Mouse (Mus musculus): ENCODE results near the gene Atp5d. TPM values are rescaled to one million over a fixed set of nuclear protein-coding genes. Genes with fewer than 3 reads are reported as not detected.

The Atp5d gene
- total RNA-seq, 2 experiments from 2014 or later = 1,105 to 1,168 TPM

DNA sequence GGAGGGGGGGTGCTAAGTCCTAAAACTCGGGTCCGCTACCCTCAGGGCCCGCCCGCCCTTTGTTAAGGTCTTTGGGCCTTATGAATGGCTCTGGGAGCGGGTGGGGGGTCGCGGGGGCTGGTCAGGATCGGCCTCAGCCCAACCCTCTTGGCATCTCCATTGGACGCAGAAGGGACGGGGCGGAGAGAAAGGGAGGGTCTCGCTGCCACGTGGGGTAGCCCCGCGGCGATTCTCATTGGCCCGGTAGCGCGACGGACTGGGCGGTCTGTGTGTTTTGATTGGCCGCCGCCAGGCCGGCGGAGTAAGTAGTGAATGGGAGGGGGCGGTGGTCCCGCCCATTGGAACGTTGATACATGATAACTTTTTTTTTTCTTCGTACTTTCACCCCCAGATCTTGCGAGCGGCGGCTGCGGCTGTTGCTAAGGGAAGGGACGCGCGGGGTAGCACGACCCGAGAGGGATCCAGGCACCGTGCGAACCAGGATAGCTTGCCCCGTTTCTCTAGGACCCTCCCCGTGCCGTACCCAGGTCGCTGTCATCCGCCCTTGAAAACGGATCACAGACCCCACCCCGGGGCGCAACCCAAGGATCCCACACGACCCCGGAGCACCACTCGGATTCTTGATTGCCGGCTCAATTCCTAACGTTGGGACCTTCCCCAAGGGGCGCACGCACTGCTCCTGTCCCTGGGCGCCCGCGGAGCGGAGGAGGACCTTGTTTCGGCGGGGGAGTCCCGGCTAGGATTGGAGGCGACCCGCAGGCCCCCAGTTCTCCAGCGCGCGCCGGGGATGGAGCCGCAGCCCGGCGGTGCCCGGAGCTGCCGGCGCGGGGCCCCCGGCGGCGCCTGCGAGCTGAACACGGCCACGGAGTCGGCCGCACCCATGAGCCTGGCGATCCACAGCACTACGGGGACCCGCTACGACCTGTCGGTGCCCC, 11.1 kb downstream of the Atp5d start:
- intact Hi-C loops (cut with DNase I) = loop anchor here (1.0 kb wide), 1 partner anchor 9 kb away; no protein-coding TSS in a partner anchor
- peak; percentile 91 to 95 for DNase-seq

DNA sequence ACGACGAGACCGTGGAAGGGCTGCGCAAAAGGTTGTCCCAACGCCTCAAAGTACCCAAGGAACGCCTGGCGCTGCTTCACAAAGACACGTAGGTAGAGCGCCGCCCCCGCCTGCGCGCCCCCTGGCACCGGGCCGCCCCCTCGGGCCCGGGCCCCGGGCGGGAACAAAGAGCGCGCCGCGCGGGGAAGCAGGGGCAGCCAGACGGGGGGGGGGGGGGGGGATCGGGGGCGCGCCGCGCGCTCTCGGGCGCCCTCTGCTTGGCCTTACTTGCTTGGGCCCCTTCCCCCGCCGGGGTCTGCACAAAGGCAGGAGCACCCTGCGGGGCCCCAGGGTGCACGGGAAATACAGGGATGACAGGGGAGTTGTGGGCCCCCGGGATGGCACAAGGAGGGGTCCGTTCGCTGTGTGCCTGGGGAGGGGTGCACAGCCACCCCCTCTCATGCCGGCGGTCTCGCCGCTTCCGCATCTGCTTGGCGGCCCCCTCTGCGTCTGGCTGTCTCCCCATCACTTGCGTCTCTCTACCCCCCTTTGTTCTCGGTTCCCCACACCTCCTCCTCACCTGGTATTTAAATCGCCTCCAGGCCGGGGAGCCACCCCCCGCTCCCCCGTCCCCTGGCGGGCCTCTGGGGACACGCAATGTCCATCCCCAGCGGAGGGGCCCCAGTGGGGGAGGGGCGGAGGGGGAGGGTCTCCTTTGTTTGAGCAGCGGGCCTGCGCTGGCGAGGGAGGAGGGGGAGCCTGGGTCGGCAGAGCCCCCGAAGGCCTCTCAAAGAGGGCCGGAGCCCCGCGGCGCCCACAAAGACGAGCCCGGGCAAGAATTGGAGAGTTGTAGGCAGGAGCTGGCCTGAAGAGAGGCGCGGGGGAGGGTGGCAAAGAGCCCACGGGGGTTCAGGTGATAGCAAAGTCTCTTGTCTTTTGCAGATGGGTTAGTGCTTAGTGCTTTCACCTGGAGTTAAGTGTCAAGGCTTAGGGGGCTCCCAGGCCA, 12.1 kb downstream of the Atp5d start:
- DNase-seq = peak; percentile 55 to 79

DNA sequence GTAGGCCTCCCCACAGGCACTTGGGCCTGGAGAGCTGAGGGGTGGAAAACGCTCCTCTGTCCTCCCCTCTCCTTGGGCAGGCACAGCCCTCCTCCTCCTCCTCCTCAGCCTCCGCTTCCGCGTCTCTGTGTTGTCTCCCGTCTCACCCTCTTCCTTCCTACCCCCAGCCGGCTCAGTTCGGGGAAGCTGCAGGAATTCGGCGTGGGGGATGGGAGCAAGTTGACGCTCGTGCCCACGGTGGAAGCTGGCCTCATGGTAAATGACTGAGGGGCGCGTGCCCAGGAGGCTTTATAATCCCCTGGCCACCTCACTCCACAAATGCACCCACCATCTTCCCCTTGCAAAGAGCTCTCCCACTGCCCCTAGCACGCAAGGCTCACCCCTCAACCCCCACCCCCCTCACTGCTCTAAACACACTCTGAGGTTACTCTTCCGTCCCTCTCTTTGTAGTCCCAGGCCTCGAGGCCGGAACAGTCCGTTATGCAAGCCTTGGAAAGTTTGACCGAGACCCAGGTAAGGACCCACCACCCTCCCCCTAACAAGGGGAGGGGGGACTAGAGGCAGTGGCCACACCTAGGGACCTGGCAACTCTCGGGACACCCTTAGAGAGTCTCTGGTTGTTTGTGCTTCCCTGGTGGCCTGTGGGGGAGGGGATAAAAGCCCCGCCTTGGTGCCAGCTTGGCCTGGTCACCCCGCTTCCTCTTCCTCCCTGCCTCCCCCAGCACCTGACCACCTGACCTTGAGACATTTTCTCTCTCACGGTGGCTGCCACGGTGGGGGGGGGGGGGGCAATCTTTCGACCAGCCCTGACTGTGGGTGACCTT, 13.0 kb downstream of the Atp5d start:
- DNase-seq = peak; percentile 69 to 73
- intact Hi-C loops (cut with DNase I) = no loop called here

More for the DNA sequence above, 12.1 kb downstream of the Atp5d start:
- intact Hi-C loops (cut with DNase I) = loop anchor here (1.0 kb wide), 1 partner anchor 8 kb away; no protein-coding TSS in a partner anchor

DNA sequence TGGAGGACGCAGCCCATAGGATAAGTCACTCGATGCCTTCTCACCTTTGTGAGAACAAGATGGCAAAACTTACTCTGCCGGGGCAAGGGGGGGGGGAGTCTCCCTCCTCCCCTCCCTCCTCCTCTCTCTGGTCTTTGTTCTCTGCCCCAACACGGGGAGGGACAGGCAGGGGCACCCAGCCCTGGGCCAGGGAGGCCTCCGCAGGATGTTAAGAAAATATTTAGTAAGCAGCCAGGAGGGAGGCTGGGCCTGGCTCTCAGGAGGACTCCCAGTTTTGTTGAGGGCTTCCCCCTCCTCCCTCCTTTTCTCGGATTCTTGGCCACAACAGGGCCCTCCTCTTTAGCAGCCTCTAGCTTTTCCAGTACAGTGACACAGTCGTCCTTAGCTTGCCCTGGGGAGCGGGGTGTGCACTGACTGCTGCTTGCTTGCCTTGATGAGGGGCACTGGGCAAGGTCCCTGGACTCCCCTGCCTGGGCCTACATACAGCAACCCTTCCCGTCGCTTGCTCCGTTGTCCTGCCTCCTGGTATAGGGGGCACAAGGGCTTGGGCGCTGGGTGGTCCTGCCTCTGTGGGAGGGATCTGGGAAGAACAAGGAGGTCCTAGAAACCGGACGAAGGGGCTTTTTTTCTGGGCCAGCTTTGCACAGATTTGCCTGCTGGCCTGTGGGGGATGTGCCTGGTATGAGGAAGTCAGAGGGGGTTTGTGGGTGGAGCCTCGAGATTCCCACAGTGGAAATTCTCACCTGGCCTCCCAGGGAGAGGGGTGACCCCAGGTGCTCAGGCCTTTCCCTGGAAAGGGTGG, 13.8 kb downstream of the Atp5d start:
- intact Hi-C loops (cut with DNase I) = no loop called here
- peak; percentile 59 to 71 for DNase-seq

DNA sequence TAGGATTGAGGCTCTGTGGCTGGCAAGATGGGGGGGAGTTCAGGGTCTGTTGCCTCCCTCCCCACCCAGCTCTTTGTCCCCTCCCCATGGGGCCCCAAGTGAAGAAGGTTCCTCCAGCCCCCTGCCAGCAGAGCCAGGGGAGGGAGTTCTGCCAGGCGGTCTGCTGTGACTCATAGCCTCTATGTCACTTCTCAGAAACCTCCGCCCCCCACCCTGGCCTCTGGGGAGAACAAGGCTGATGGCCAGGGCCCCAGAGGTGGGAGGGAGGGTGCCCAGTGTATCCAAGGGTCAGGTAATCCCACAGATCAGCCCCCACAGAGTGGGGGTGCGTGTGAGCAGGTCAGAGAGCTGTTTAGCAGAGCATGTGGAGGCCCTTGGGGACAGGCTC, 14.4 kb downstream of the Atp5d start:
- DNase-seq = peak in 1 of 2 experiments; percentile 67
- intact Hi-C loops (cut with DNase I) = no loop called here

DNA sequence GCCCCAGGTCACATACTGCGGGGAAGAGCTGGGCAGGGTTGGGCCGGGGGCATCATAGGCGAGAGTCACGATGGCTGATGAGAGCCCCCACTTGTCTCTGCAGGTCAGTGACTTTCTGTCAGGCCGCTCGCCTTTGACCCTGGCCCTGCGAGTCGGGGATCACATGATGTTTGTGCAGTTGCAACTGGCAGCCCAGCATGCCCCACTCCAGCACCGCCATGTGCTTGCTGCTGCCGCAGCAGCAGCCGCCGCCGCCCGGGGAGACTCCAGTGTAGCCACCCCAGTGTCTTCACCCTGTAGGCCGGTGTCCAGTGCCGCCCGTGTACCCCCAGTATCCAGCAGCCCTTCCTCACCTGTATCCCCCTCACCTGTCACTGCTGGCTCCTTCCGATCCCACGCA, 15.3 kb downstream of the Atp5d start:
- intact Hi-C loops (cut with DNase I) = no loop called here
- DNase-seq = no peak

DNA sequence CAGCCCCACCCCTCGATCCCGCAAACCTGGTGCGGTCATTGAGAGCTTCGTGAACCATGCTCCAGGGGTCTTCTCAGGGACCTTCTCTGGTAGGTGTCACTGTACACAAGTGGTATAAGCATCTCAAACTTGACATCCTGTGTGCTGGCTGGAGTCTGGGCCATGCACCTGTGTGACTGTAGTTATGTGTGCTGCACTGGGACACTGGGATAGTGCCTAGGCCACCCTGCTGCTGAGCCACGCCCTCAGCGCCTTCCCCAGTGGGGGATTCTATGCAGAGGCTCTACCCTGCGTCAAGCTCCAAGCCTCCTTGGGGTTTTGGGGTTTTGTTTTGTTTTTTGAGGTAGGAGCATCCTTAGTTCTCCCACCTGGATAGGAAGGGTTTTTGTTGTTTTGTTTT, 16.0 kb downstream of the Atp5d start:
- intact Hi-C loops (cut with DNase I) = no loop called here
- DNase-seq = no peak

DNA sequence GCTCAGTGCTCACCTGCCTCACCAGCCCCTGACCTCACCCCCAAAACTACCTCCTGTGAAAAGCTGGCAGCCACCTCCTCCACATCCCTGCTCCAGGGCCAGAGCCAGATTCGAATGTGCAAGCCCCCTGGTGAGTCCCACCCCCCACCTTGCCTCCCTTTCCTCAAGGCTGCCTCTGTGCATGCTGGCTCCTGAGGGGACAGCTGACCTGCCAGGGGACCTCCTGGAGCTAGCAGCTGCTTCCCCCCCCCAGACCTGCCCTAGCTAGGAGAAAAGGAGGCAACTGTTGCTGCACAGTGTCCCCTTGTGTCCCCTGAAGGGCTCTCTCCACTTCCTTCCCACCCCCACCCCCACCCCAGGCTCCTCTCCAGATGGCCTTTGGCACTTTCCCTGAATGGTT, 16.8 kb downstream of the Atp5d start:
- DNase-seq = no peak
- intact Hi-C loops (cut with DNase I) = no loop called here

DNA sequence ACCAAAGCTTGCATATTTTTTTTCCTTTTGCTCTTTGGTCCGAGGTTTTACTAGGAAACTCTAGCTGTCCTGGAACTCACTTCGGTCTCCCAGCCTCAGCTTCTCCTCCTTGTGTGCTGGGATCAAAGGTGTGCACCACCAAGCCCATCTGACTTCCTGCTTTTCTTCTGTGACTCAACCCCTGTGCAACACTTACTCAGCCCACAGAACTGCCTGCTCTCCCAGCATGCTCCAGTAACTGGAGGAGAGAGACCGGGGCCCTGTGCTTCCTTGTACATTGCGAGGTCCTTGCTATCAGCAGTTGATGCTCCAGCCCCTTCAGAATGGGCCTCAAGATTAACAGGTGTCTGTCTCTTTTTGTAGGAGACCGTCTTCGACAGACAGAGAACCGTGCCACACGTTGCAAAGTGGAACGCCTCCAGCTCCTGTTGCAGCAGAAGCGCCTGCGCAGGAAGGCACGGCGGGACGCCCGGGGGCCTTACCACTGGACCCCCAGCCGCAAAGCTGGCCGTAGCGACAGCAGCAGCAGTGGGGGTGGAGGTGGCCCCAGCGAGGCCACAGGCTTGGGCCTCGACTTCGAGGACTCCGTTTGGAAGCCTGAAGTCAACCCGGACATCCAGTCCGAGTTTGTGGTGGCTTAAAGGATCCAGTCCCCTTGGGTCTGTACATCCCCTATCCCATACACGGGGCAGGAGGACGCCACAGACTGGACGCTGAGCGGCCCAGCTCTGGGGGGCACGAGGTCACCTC, 17.7 kb downstream of the Atp5d start:
- intact Hi-C loops (cut with DNase I) = no loop called here
- no peak for DNase-seq

DNA sequence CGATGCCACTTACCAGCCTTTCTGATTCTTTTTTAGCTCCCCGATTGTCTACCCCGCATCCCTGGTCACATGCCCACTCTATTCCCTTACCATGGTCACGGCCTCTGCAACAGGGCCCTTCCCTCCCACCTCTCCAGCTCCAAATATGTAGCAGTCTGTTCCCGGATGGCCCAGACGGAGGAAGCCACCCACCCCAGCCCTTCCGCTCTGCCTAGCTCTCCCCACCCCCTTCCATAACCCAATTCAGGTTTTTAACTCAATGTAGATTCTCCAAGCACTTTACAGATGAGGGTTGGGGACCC, 18.3 kb downstream of the Atp5d start:
- intact Hi-C loops (cut with DNase I) = no loop called here
- DNase-seq = peak in 1 of 2 experiments; percentile 56

DNA sequence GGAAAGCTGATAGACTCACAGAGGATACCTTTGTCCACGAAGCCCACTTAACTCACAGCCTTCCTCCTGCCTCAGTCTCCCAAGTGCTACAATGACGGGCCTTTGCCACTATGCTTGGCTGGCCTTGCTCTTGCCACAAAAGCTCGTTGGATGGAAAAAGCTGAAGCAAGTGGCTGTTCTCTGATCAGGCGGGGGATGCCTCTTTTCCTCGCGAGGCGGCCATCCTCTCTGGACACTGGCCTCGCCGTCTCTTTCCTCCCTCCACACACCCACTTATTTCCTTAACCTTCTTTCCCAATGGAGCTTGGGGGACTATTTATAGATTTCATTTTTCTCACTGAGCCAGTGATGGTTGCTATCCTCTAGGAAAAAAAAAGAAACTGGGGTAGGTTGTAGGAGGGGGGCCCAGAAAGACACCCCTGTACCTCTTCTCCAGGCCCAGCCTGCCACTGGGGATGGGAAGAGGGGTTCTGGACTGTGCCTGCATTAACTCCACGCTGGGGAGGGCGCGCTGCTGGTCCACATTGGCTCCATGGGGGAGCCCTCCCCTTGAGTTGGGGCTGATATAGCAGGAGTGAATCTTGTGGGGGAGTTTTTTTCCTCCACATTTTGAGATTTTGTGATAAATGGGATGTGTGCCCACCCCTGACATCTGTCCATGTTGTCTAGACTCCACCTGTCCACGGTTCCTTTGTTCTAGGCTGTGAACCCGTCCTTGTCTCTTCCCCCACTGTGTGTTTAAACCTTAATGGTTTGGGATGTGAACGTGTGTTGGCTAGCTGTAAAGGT, 18.9 kb downstream of the Atp5d start:
- DNase-seq = peak in 1 of 2 experiments; percentile 42
- intact Hi-C loops (cut with DNase I) = no loop called here

DNA sequence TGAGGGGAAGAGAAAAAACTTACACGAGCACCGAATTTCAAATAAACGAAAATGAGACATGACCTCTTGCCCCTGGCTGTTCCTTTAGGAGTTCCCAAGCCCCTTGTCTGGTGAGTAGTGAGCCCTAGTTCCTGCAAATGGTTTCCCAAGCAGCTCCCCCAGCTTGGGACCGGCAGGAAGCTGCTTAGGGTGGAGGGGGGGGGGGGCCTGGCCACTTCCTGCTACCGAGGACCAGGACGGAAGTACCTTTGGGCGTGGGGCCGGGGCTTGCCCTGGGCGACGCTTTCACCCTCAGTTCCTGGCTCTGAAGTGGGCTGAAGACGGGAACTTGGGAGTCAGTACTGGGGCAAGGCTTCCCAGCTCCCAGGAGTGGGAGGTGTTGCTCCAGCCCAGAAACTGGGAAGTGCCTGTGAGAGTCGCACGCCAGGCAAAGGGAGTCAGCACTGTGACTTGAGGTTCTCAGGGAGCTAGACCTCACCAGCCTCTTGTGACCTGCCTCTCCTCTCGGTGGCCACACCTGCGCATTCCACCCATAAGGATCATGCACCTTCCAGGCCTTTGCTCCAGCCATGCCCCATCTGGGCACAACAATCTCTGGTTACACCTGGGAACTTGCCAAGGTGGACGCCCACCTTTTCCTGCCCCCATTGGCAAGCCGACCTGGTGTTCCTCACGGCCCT, 20.0 kb downstream of the Atp5d start:
- DNase-seq = peak; percentile 76 to 81
- intact Hi-C loops (cut with DNase I) = loop anchor here (1.0 kb wide), 1 partner anchor 8 kb away; no protein-coding TSS in a partner anchor

DNA sequence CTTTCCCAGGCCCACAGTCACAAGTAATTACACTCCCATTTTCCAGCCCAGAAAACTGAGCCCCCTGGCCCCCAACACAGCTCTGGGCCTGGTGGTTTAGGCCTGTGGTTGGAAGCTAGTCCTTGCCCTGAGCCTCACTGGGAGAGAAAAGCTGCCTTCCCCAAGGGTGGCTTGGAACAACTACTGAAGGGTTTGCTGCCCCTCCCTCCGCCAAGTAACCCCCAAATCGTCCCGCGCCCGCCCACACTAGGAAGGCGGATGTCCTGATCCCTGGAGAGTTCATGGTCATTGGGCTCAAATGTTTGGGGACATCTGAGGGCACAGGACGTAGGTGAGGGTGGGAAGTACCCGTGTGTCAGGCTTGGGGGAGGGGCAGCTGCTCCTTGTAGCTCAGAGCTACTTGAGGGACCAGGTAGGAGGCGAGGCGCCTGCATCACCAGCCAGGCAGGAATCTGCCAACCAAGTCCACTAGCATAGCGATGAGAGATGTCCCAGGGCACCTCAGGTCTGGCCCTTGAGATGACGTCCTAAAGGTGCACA, 20.7 kb downstream of the Atp5d start:
- intact Hi-C loops (cut with DNase I) = no loop called here
- DNase-seq = peak in 1 of 2 experiments; percentile 57

DNA sequence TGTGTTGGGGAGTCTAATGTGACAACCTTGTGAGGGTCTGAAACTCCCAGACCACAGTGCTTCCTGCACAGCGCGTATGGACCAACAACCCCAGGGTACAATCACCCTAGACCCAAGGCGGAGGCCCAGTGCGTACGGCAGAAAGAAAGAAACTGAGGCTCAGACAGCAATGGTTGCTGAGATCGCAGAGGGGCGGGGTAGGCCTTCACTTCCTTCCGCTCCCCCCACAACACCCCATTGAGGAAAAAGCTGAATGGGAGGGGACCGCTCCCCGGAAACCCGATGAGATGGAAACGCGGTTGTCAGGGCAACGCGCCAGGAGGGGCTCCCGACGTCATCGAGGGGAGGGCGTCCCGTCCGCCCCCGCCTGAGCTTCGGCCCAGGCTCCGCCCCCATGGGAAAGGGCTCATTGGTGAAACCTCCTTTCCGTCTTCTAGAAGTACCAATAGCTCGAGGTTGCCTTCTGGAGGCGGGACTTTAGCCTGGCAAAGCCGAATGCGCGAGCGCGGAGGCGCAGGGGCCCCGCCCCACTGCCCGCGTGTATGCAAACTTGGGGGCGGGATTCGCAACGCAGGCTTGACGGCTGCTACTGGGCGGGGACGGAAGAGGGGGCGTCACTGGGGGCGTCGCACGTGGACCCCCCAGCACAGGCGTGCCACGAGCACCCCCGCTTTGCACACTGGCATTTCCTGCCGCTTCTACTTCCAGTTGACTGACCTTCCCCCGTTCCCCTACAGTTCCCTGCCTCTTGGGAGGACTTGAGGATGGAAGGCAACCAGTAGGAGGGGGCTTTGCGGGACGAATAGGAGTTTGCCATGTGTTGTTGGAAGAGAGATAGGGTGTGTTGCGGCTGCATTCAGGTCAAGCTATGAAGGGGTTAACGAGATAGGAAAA, 21.4 kb downstream of the Atp5d start:
- peak; percentile 97 to 98 for DNase-seq
- intact Hi-C loops (cut with DNase I) = no loop called here

DNA sequence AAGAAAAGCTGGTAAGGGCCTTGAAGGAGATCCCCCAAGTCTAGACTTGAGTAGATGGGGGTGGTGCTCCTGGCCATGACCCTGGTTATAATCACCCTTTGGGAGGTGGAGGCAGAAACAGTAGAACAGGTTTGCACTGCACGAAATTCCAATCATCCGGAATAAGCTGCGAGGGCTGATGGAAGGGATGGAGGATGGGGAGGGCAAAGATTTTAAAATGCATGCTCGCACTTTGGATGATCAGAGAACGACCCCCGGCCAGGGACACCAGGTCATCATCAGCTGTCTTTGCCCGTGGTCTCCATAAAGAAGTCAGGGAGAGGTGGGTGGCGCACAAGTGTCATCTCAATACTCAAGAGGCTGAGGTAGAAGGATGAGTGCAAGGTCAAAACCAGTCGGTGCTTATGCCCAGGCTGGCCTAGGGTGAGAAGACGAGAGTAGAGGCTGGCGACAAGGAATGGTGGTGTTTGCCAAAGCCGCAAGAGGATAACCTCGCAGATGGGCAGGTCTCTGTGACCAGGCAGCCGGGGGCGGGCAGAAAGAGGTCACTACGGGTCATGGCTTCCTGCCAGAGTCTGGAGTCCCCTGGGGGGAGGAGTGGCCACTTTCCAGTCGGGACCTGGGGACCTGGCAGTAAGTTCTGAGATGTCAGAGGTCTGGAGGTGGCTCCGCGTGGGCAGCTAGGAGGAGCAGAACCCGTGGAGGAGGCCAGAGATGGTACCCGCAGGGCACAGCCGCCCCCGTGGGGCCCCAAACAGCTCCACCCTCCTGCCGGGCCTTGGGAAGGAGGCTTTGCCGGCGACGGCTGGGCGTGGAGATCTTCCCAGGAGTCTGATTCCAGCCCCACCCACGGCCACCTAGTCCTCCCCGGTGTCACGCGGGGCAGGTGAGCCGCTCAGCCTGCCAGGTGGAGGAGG, 22.3 kb downstream of the Atp5d start:
- peak; percentile 88 to 90 for DNase-seq
- intact Hi-C loops (cut with DNase I) = no loop called here

Measured in heart, postnatal 36 days (tissue).